Mouse (Mus musculus) limb, embryonic 14.5 days (tissue): Measurements from ENCODE around the gene I0C0044D17Rik. TPM values are rescaled to one million over a fixed set of nuclear protein-coding genes. Genes with fewer than 3 reads are reported as not detected.

Experiments
- ATAC-seq: fragments of 200-750 bp; cut with Nextera tagmentation; 2 replicates; pipeline ENCODE4 v1.8.0; 2017; ENCODE audit warnings: low read depth, moderate number of reproducible peaks, moderate TSS enrichment; ENCODE audit not compliant: low FRiP score
- DNase-seq: peaks from one replicate; pipeline ENCODE4 v3.0.0-alpha.2; 2015; ENCODE audit warnings: low spot score
- H3K27ac ChIP-seq: fragments of 300-500 bp; sonication (generic); replicated peaks from 2 replicates; pipeline ENCODE4 v1.5.1; 2014; ENCODE audit warnings: low read depth, mild to moderate bottlenecking, low read length, moderate library complexity, mixed read lengths
- H3K27me3 ChIP-seq: fragments of 300-500 bp; sonication (generic); 2 replicates; pipeline ENCODE4 v1.6.1; 2014; ENCODE audit warnings: low read length, mixed read lengths; ENCODE audit not compliant: control insufficient read depth, insufficient read depth
- H3K36me3 ChIP-seq: fragments of 300-500 bp; sonication (generic); 2 replicates; pipeline ENCODE4 v1.6.1; 2014; ENCODE audit warnings: mild to moderate bottlenecking, low read length, moderate library complexity, mixed read lengths; ENCODE audit not compliant: control insufficient read depth, insufficient read depth
- H3K4me1 ChIP-seq: fragments of 300-500 bp; sonication (generic); 2 replicates; pipeline ENCODE4 v1.6.1; 2014; ENCODE audit warnings: antibody characterized with exemption, low read length, mixed read lengths; ENCODE audit not compliant: control insufficient read depth, insufficient read depth
- H3K4me2 ChIP-seq: fragments of 300-500 bp; sonication (generic); replicated peaks from 2 replicates; pipeline ENCODE4 v1.6.1; 2014; ENCODE audit warnings: low read depth, mild to moderate bottlenecking, low read length, moderate library complexity; ENCODE audit not compliant: severe bottlenecking
- H3K4me3 ChIP-seq: fragments of 300-500 bp; sonication (generic); replicated peaks from 2 replicates; pipeline ENCODE4 v1.5.1; 2014; ENCODE audit warnings: low read length
- H3K9ac ChIP-seq: fragments of 300-500 bp; sonication (generic); 2 replicates; pipeline ENCODE4 v1.6.1; 2014; ENCODE audit warnings: mild to moderate bottlenecking, low read depth, low read length, moderate library complexity; ENCODE audit not compliant: severe bottlenecking
- H3K9me3 ChIP-seq: fragments of 300-500 bp; sonication (generic); 2 replicates; pipeline ENCODE4 v1.6.1; 2016; ENCODE audit warnings: low read length; ENCODE audit not compliant: control insufficient read depth
- POLR2A ChIP-seq: fragments of 200-500 bp; IDR thresholded peaks from 2 replicates; pipeline ENCODE4 v1.8.0; 2012; ENCODE audit warnings: inconsistent platforms, mild to moderate bottlenecking, moderate library complexity, borderline replicate concordance; ENCODE audit not compliant: insufficient read depth, insufficient read length; ENCODE audit errors: extremely low read depth
- WGBS: fragments of 180-500 bp; shearing (Covaris S2); extraction: QIAGEN DNeasy Blood & Tissue Kit; methylation state at CpG from one replicate; pipeline ENCODE4 v1.1.7; 2014; 5-methylcytosine and 5-hydroxymethylcytosine counted together
- polyA plus RNA-seq, 2 experiments: library from polyadenylated mRNA; depleted of rRNA in 1 of 2; stranded (reverse) in 1 of 2; unstranded in 1 of 2; fragments of >200 nt; fragmentation: Nextera tagmentation in 1 of 2; extraction: Ambion mirVana in 1 of 2; gene quantifications; 2 replicates each; pipeline versions ENCODE4 v1.2.1 to v1.2.3; 2012 to 2014

Gene I0C0044D17Rik
- polyA plus RNA-seq, 2 experiments, result not detected

DNA sequence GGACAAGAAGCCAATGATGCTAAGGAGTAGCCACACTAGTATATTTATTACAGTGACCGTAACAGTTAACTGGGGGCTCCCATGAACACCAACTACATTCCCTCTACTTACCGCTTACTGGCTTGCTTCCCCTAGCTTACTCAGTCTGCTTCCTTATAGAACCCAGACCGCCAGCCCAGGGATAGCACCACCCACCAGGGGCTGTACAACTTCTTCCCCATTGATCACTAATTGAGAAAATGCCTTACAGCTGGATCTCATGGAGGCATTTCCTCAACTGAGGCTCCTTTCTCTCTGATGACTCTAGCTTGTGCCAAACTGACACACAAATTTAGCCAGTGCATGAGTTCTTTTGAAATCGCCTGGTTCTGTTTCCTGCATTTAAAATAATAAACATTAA, 15.3 kb upstream of the I0C0044D17Rik start:
- Histone ChIP-seq H3K4me3 (no peak overlapping the region), H3K27ac (no peak overlapping the region), H3K9ac (no peak overlapping the region), H3K4me2 (no peak overlapping the region), H3K36me3 (no peaks in the 10 kb centered on the region), H3K4me1 (peaks cover 4% of the 10 kb centered on the region; the same call in 1 of the 2 replicates), H3K27me3 (no peaks in the 10 kb centered on the region), H3K9me3 (no peaks in the 10 kb centered on the region)
- 32% methylated on average over 4 of the region's 4 CpGs for WGBS
- DNase-seq, result no peak
- no peak for TF ChIP-seq POLR2A
- no peak for ATAC-seq

DNA sequence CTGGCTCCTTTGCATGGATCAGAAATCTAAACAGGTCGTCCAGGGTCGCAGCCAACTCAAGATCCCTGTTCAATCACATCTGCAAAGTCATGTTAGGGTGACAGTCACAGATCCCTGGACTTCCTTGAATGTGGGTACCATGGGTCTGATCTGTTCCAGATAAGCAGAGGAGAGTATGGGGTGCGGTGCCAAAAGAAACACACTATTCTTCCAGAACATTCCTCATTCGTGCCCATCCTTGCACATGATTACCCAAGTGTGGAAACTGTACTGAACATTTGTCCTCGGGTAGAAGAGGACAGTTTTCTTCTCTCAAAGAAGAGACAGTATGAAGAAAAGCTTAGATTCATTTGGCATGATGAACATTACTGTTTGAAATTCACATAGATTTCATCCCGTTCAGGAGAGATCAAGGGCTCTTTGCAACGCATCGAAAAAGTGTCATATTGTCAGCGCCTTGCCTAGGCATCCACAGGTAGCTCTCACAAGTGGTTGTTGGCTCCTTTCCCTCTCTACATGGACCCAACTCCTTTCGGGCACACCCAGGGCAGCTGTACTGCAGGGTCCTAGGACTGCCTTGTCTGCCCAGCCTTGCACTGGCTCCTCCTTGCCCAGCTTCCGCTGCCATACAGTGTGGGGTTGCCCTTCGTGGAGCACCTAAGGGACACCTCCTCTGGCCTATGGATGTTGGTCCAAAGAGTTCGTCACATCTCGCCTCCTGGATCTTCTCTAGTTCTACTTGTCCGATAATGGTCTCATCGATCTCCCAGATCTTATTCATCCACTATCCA, 14.3 kb upstream of the I0C0044D17Rik start:
- DNase-seq, result no peak
- no peak for ATAC-seq
- Histone ChIP-seq H3K27ac (no peak overlapping the region), H3K36me3 (no peaks in the 10 kb centered on the region), H3K4me1 (peaks cover 4% of the 10 kb centered on the region; the same call in 1 of the 2 replicates), H3K9me3 (no peaks in the 10 kb centered on the region), H3K4me3 (no peak overlapping the region), H3K9ac (no peak overlapping the region), H3K4me2 (no peak overlapping the region), H3K27me3 (no peaks in the 10 kb centered on the region)
- WGBS, result 95% methylated on average over 16 of the region's 16 CpGs
- TF ChIP-seq POLR2A, result no peak

DNA sequence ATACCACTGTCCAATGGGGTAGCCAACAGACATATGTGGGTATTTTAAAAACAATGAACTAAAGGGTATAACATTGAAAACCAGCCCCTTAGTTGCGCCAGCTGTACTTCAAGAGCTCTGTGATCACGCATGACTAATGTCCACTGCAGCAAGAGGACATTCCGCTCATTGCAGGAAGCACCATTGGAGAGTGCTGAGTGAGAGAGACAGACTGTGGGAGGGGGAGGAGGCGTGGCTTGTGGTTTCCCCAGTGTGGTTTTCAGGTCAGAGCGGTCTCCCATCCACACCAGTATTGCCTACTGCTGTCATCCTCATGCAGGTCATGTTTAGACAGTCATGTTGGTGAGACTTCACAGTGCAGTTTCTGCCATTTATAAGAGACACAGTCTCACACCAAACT, 12.9 kb upstream of the I0C0044D17Rik start:
- TF ChIP-seq POLR2A, result no peak
- Histone ChIP-seq H3K27ac (no peak overlapping the region), H3K9ac (no peak overlapping the region), H3K4me1 (peaks cover 9% of the 10 kb centered on the region; the same call in 1 of the 2 replicates), H3K27me3 (no peaks in the 10 kb centered on the region), H3K9me3 (no peaks in the 10 kb centered on the region), H3K36me3 (no peaks in the 10 kb centered on the region), H3K4me3 (no peak overlapping the region), H3K4me2 (no peak overlapping the region)
- DNase-seq (no peak), ATAC-seq (no peak; the same call in 1 of the 2 replicates)
- WGBS, result 63% methylated on average over 5 of the region's 5 CpGs

DNA sequence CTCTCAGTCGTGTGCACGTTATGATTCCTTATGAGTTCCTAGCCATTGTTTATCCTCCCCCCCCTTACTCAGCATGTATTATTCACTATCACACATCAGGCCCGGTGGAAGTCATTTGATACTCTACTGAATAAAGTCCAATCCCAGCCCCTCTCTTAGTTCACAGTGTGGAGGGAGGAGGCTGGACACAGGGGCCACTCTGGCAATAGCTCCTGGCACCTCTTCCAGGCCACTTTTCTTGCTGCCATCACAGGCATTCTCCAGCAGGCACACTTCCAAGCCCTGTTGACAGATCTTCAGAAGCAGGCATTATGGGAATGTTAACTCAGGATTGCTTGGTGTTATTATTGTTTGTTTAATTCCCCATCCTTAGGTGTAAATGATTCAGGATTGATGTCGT, 11.1 kb upstream of the I0C0044D17Rik start:
- Histone ChIP-seq H3K9me3 (no peaks in the 10 kb centered on the region), H3K9ac (no peak overlapping the region), H3K4me1 (peaks cover 12% of the 10 kb centered on the region), H3K4me2 (no peak overlapping the region), H3K36me3 (no peaks in the 10 kb centered on the region), H3K4me3 (no peak overlapping the region), H3K27ac (no peak overlapping the region), H3K27me3 (no peaks in the 10 kb centered on the region)
- WGBS, result 56% methylated on average over 4 of the region's 4 CpGs
- DNase-seq (no peak), ATAC-seq (no peak)
- no peak for TF ChIP-seq POLR2A

DNA sequence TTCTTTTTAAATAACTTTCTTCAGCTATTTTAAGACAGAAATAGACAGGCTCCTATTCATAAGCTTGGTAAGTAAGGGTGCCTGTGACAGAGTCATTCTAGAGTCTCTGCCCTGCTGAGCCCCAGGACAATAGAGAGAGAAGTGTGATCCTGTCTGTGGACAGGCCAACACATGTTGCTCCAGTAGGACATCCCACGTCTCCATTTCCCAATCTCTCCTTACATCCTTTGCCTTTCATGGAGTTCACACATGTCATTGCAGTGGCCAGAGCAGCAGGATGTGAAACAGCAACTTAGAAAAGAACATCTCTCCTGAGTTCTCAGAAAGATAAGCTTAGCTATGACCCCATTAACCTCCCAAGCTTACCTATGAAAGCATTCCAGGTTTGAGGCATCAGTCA, 8.1 kb upstream of the I0C0044D17Rik start:
- H3K4me2 ChIP-seq, result no peak overlapping the region
- no peak overlapping the region for H3K9ac ChIP-seq
- TF ChIP-seq POLR2A, result no peak
- no peaks in the 10 kb centered on the region for H3K36me3 ChIP-seq
- H3K27ac ChIP-seq, result no peak overlapping the region
- H3K4me3 ChIP-seq, result no peak overlapping the region
- no peaks in the 10 kb centered on the region for H3K9me3 ChIP-seq
- 52% methylated on average over 1 of the region's 1 CpGs for WGBS
- DNase-seq (no peak), ATAC-seq (no peak)
- H3K4me1 ChIP-seq, result peaks cover 8% of the 10 kb centered on the region
- H3K27me3 ChIP-seq, result no peaks in the 10 kb centered on the region
